Mouse (Mus musculus) embryonic facial prominence, embryonic 15.5 days (tissue): ENCODE measurements around the gene Nck1. TPM values are rescaled to one million over a fixed set of nuclear protein-coding genes. Genes with fewer than 3 reads are reported as not detected.
A peak's percentile ranks its signal among the peaks of the same experiment; 100 is the strongest.

ENCODE experiments used
- ATAC-seq: fragments of 200-750 bp; cut with Nextera tagmentation; 2 replicates; pipeline ENCODE4 v1.8.0; 2017; ENCODE audit warnings: low read depth, moderate TSS enrichment; ENCODE audit not compliant: insufficient number of reproducible peaks, low FRiP score, low TSS enrichment
- H3K27ac ChIP-seq: fragments of 300-500 bp; sonication (generic); replicated peaks from 2 replicates; pipeline ENCODE4 v1.5.1; 2015; ENCODE audit warnings: mild to moderate bottlenecking, inconsistent platforms
- H3K27me3 ChIP-seq: fragments of 300-500 bp; sonication (generic); 2 replicates; pipeline ENCODE4 v1.6.1; 2015; ENCODE audit warnings: inconsistent platforms
- H3K36me3 ChIP-seq: fragments of 300-500 bp; sonication (generic); 2 replicates; pipeline ENCODE4 v1.6.1; 2015; ENCODE audit warnings: mild to moderate bottlenecking, inconsistent platforms
- H3K4me1 ChIP-seq: fragments of 300-500 bp; sonication (generic); 2 replicates; pipeline ENCODE4 v1.6.1; 2015; ENCODE audit warnings: inconsistent platforms
- H3K4me2 ChIP-seq: fragments of 300-500 bp; sonication (generic); replicated peaks from 2 replicates; pipeline ENCODE4 v1.6.1; 2015; ENCODE audit warnings: mild to moderate bottlenecking, inconsistent platforms
- H3K4me3 ChIP-seq: fragments of 300-500 bp; sonication (generic); replicated peaks from 2 replicates; pipeline ENCODE4 v1.5.1; 2015; ENCODE audit warnings: mild to moderate bottlenecking, inconsistent platforms
- H3K9ac ChIP-seq: fragments of 300-500 bp; sonication (generic); 2 replicates; pipeline ENCODE4 v1.6.1; 2015; ENCODE audit warnings: inconsistent platforms
- H3K9me3 ChIP-seq: fragments of 300-500 bp; sonication (generic); replicated peaks from 2 replicates; pipeline ENCODE4 v1.6.1; 2016; ENCODE audit warnings: inconsistent platforms
- WGBS: fragments of 180-500 bp; shearing (Covaris S2); methylation state at CpG from one replicate; pipeline ENCODE4 v1.1.7; 2015; 5-methylcytosine and 5-hydroxymethylcytosine counted together
- polyA plus RNA-seq: library from polyadenylated mRNA; unstranded; fragments of >200 nt; fragmentation: Nextera tagmentation; extraction: Ambion mirVana; gene quantifications from 2 replicates; pipeline ENCODE4 v1.2.1, GENCODE M21; 2015

Nck1 gene
- polyA plus RNA-seq, 1 experiment from 2014 or later: 64.2 TPM

DNA sequence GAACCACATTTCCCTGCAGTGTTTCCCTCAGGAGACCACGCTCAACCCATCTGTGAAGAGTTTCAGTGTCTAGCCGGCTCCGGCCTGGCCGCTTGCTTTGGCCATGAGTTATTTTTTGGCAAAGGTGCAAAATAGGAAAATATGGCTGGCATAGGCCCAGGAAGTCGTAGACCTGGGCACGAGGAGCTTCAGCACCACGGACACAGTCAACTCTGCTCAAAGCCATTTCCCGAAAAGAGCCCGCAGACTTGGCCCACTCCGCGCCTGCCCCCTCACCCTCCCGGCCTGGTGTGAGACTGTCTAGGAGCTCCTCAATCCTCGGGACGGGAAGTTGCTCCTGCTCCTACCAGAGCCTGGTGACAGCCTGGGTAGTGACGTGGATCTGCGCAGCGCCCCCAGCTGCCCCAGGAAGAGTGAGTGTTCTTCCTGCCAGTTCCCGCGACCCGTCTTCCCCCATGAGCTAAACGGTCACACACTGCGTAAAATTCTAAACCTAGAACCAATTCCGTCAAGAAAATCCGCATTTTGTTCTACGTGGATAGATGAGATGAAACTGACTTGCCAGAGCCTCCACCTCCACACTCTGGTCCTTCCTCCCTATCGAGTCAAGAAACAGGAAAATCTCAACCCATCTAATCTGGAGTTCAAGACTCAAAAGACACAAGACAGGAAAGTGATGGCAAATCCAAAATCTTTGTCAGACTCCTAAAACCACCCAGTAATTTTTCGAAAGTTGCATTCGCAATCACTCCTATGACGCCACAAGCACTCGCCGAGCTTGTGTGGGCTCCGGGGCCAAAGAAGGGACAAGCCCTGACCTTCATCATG is 24.1 kb upstream of the Nck1 start:
- ATAC-seq: peak; percentile 47; the same call in 1 of the 2 replicates
- peak overlapping the region; percentile 53; the same call in 1 of the 2 replicates for H3K9ac ChIP-seq
- H3K9me3 ChIP-seq: no peaks in the 10 kb centered on the region
- no peak overlapping the region for H3K27ac ChIP-seq
- H3K4me3 ChIP-seq: peak overlapping the region; percentile 69
- peak overlapping the region; percentile 96 for H3K4me2 ChIP-seq
- H3K4me1 ChIP-seq: peaks cover 11% of the 10 kb centered on the region
- WGBS: 8% methylated on average over 32 of the region's 32 CpGs
- H3K36me3 ChIP-seq: no peaks in the 10 kb centered on the region
- no peaks in the 10 kb centered on the region for H3K27me3 ChIP-seq

DNA sequence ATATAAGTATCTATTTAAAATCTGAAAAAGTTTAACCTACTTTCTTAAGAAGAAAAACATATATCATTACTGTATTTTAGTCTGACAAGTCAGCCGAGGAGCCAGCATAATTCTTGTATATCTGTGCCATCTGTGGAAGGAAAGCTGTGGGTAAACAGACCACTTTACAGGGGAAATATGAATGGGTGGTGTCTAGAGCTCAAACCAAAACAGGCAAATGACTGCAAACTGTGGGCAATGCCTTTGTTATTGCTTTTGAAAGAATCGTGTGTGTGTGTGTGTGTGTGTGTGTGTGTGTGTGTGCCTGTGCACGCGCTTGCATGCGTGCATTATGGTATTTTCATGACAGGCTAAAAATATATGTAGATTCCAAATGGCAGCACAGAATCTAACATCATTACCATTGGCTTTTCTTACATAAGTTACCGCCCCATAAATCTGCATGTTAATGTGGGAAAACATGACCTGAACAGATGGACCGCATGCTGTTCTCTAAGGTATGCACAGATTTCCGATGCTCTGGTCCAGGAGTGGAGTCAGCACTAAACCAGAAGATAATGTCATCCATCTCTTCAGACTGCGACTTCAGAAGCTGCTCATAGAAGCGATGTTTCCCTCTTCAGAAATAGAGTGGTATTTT is 14.4 kb upstream of the Nck1 start:
- H3K4me1 ChIP-seq: no peaks in the 10 kb centered on the region
- no peak overlapping the region for H3K27ac ChIP-seq
- H3K9me3 ChIP-seq: no peaks in the 10 kb centered on the region
- ATAC-seq: no peak
- 76% methylated on average over 10 of the region's 10 CpGs for WGBS
- H3K9ac ChIP-seq: no peak overlapping the region
- H3K4me2 ChIP-seq: no peak overlapping the region
- H3K36me3 ChIP-seq: no peaks in the 10 kb centered on the region
- no peaks in the 10 kb centered on the region for H3K27me3 ChIP-seq
- no peak overlapping the region for H3K4me3 ChIP-seq

DNA sequence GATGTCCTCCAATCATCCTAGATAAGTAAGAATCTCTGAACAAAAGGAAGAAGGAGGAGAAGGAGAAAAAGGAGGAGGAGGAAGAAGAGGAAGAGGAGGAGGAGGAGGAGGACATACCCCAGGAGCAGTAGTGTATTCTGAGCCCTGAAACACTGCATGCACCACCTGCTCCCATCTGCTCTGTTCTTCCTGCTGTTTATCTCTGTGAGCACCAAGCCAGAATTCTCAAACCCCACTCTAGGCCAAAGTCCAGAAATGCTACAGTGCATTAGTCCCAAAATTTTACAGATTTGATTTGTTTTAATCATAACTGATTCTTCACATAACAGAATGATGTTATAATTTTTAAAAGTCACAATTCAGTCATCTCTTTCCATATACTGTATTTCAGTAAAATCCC is 13.1 kb upstream of the Nck1 start:
- Histone ChIP-seq H3K27ac (no peak overlapping the region), H3K4me1 (no peaks in the 10 kb centered on the region), H3K27me3 (no peaks in the 10 kb centered on the region), H3K4me3 (no peak overlapping the region), H3K9ac (no peak overlapping the region), H3K4me2 (no peak overlapping the region), H3K36me3 (no peaks in the 10 kb centered on the region), H3K9me3 (no peaks in the 10 kb centered on the region)
- ATAC-seq: no peak

DNA sequence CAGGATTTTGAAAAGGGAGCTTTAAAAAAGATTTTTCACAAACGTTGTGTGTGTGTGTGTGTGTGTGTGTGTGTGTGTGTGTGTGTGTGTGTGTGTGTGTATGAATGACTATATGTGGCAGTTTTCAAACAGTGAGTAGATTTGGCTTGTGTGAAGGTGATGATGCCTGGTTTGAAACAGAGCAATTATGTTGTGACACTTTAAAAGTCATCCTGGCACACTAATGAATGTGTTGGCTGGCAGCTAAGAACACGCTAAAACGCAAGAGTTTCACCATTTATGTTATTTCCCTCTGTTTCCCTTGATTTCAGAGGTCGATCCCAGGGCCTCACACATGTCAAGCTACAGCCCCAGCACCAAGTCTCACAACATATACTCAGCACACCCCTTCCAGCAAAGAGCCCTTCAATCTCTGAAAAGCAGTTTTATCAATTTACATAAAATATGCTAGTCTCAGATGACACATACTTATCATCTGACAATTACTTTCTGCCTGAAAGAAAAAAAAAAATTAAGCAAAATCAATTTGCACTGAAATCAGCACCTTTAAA is 12.2 kb upstream of the Nck1 start:
- Histone ChIP-seq H3K4me3 (no peak overlapping the region), H3K27me3 (no peaks in the 10 kb centered on the region), H3K4me1 (no peaks in the 10 kb centered on the region), H3K9ac (no peak overlapping the region), H3K9me3 (no peaks in the 10 kb centered on the region), H3K36me3 (no peaks in the 10 kb centered on the region), H3K27ac (no peak overlapping the region), H3K4me2 (no peak overlapping the region)
- 79% methylated on average over 4 of the region's 4 CpGs for WGBS
- no peak for ATAC-seq

DNA sequence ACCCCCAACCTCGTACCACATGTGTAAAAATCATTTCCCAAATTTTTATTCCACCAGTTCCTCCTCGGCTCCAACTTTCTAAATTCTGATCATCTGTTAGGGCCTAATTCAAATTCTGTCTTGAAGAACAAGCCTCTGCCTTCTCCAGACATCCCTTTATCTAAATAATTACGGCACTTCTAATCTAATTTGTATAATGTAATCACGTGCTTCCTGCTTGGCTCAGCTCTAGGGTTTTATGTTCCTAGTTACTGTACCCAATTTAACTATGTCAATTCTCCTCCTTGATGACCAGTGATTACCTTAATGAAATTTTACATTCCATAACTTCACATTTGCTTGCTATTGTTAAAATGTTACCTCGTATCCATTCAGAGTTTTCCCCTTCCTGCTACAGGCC is 9.8 kb upstream of the Nck1 start:
- Histone ChIP-seq H3K36me3 (peaks cover 8% of the 10 kb centered on the region; the same call in 1 of the 2 replicates), H3K4me1 (no peaks in the 10 kb centered on the region), H3K27ac (no peak overlapping the region), H3K4me3 (no peak overlapping the region), H3K4me2 (no peak overlapping the region), H3K27me3 (no peaks in the 10 kb centered on the region), H3K9ac (no peak overlapping the region), H3K9me3 (0 out of 2 replicates have a peak, but pooled peaks cover 5% of the 10 kb centered on the region)
- 30% methylated on average over 5 of the region's 5 CpGs for WGBS
- no peak for ATAC-seq

DNA sequence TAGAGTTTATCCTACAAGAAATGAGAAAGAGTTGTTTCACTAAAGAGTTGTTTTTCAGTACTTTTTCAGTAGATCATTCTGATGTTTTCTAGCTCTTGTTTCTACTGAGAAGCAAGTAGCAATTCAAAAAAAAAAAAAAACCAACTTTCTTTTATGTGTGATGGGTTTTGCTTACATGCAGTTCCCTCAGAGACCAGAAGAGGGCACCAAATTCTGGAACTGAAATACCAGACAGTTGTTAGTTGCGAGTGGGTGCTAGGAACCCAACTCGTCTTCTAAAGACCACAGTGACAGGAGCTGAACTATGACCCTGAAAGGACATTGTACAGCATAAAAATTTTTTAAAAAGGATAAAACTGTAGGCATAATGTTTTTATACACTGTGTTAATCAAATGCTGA is 2.4 kb upstream of the Nck1 start:
- WGBS: 92% methylated on average over 2 of the region's 2 CpGs
- H3K9ac ChIP-seq: no peak overlapping the region
- H3K4me2 ChIP-seq: no peak overlapping the region
- peaks cover 16% of the 10 kb centered on the region for H3K36me3 ChIP-seq
- H3K4me1 ChIP-seq: peaks cover 7% of the 10 kb centered on the region
- 0 out of 2 replicates have a peak, but pooled peaks cover 8% of the 10 kb centered on the region for H3K9me3 ChIP-seq
- ATAC-seq: no peak
- no peaks in the 10 kb centered on the region for H3K27me3 ChIP-seq
- H3K27ac ChIP-seq: no peak overlapping the region
- H3K4me3 ChIP-seq: no peak overlapping the region

DNA sequence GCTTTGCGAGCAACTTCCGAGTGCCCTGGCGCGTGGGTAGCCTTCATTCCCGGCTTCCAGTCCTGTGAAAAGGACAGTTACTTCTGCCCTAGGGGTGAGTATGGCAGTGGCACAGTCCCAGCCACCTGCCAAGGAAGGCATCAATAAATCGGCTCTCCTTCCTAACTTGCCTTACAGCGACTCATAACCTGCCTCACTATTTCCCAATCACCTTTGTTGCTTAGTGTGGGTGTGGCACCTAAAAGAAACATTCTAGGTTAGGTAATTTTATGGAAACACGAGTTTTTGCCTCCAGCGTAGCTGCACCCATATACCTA is 618 bp upstream of the Nck1 start:
- Histone ChIP-seq H3K9ac (peak overlapping the region; percentile 49), H3K4me3 (peak overlapping the region; percentile 99), H3K4me2 (peak overlapping the region; percentile 76), H3K27me3 (no peaks in the 10 kb centered on the region), H3K36me3 (peaks cover 8% of the 10 kb centered on the region), H3K27ac (peak overlapping the region; percentile 81), H3K9me3 (0 out of 2 replicates have a peak, but pooled peaks cover 3% of the 10 kb centered on the region), H3K4me1 (peaks cover 7% of the 10 kb centered on the region)
- no peak for ATAC-seq
- WGBS: 9% methylated on average over 9 of the region's 9 CpGs

DNA sequence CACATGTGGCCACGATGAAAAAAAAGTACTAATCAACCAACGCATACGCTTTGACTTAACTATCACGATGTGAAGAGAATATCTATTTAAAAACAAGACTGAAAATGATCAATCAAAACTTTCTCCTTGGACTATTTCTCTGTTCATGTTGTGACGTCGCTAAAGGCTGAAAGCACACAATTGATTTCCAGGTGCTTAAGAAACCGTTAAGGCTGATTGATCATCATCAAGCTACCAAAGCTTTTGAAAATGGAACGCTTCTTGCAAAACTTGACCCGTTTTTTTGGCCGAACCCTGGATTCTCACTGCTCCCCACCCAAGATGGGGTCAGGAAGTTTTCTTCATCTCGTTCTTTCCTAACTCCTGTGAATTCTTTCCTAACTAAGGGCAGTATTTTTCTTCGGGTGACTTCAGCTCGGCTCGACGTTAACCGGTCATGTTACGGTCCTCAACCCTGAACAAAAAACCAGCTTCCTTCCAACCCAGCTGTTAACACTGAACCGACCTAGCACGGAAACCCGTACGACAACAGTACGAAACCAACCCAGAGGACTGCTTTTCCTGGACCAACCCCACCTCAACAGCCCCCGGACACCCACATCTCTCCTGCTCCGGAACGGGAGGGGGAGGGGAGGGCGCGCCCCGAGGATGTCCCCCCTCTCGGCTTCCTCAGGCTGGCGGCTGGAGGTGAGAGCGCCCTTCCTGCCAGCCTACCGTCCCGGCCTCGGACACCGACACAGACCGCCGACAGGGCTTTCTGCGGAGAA is 803 bp downstream of the Nck1 start:
- WGBS: 1% methylated on average over 36 of the region's 38 CpGs
- Histone ChIP-seq H3K4me3 (peak overlapping the region; percentile 99), H3K4me1 (peaks cover 7% of the 10 kb centered on the region), H3K4me2 (peak overlapping the region; percentile 76), H3K27me3 (no peaks in the 10 kb centered on the region), H3K9ac (peak overlapping the region; percentile 76), H3K27ac (peak overlapping the region; percentile 93), H3K36me3 (peaks cover 8% of the 10 kb centered on the region), H3K9me3 (0 out of 2 replicates have a peak, but pooled peaks cover 3% of the 10 kb centered on the region)
- ATAC-seq: peak; percentile 2; the same call in 1 of the 2 replicates

DNA sequence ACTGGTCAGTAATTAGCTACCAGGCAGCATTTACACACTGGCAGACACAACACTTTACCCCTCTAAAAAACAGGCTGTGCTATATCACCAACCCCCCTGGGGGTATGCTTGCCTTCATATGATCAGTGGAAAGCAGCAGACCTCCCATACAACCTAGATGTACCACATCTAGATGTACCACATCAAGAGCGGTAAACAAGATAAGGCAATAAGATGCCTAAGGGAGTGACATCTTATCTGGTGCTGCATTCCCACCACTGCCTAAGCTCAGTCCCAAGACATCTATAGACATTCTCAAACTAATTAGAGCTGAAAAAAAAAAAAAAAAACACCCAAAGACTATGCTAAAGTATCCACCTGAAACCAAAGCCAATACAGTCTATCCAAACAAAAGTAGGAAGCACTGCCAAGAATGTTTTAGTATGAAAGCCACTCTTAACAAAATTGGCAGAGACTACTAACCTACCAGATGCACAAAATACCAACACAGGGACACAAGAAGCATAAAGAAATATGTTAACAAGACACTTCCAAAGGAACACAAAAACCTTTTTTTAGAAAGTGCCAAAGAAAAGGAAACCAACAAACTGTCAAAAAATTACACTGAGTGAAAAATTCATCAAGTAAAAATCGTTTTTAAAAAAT is 10.2 kb downstream of the Nck1 start:
- no peak for ATAC-seq
- Histone ChIP-seq H3K4me2 (no peak overlapping the region), H3K36me3 (no peaks in the 10 kb centered on the region), H3K4me3 (no peak overlapping the region), H3K27ac (no peak overlapping the region), H3K9ac (no peak overlapping the region), H3K27me3 (no peaks in the 10 kb centered on the region), H3K9me3 (no peaks in the 10 kb centered on the region), H3K4me1 (peaks cover 10% of the 10 kb centered on the region; the same call in 1 of the 2 replicates)
- 78% methylated on average over 2 of the region's 2 CpGs for WGBS

DNA sequence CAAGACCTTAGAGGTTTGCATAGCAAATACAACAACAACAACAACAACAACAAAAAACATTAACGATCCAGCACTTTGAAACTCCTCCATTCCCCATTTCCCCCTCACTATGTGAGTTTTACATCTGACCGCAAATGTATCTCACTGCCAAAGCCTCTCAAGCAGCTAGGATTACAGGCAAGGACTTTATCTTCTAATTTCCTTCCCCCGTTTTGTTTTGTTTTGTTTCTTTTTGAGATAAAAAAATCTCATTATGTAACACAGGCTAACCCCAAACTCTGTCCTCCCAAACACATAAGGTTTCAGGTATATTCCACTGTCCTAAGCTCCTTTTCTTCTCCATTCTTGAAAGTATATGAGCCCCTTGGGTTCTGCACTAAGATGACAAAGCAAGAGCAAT is 11.2 kb downstream of the Nck1 start:
- no peaks in the 10 kb centered on the region for H3K9me3 ChIP-seq
- no peak overlapping the region for H3K9ac ChIP-seq
- H3K4me3 ChIP-seq: no peak overlapping the region
- H3K36me3 ChIP-seq: no peaks in the 10 kb centered on the region
- WGBS: 84% methylated on average over 3 of the region's 3 CpGs
- ATAC-seq: no peak
- peaks cover 10% of the 10 kb centered on the region; the same call in 1 of the 2 replicates for H3K4me1 ChIP-seq
- no peak overlapping the region for H3K4me2 ChIP-seq
- H3K27me3 ChIP-seq: no peaks in the 10 kb centered on the region
- H3K27ac ChIP-seq: no peak overlapping the region
